Mouse (Mus musculus): ENCODE data around the gene Lhx9.
"Not testable (repeated sequence)": the region's sequence is repeated elsewhere in the genome, so short reads cannot be mapped to it uniquely, and the experiment has no call there.

- not testable (repeated sequence) for TF ChIP-seq CTCF (IDR thresholded peaks at IDR 0.05 in 2 of 3, conservative IDR thresholded peaks at IDR 0.05 in 1 of 3; ENCODE audit: control insufficient read depth in 1 of 3, insufficient read depth in 1 of 3, low read depth in 2 of 3, low read length in 3 of 3, poor library complexity in 1 of 3, severe bottlenecking in 1 of 3); ZNF384 (IDR thresholded peaks at IDR 0.05; ENCODE audit: low read depth, low read length); GATA1 (IDR thresholded peaks at IDR 0.05; ENCODE audit: low read depth, low read length); MYB (IDR thresholded peaks at IDR 0.05; ENCODE audit: low read depth, low read length); MAX (IDR thresholded peaks at IDR 0.05; ENCODE audit: low read length); MXI1 (IDR thresholded peaks at IDR 0.05; ENCODE audit: low read depth, low read length); USF2 (IDR thresholded peaks at IDR 0.05; ENCODE audit: borderline replicate concordance in 1 of 2, insufficient read depth in 1 of 2, low read depth in 1 of 2, low read length in 2 of 2); POLR2AphosphoS2 (IDR thresholded peaks at IDR 0.05; ENCODE audit: low read length); MAFK (IDR thresholded peaks at IDR 0.05; ENCODE audit: borderline replicate concordance, low read depth, low read length); KAT2A (conservative IDR thresholded peaks at IDR 0.05; ENCODE audit: low read depth, low read length)
- TF ChIP-seq POLR2A (IDR thresholded peaks at IDR 0.05; ENCODE audit: control insufficient read depth in 1 of 2, insufficient read depth in 1 of 2, low read depth in 1 of 2, low read length in 2 of 2, poor library complexity in 1 of 2) (peak; percentile 55 to 63; a peak in 3 of 4 replicates), NRF1 (IDR thresholded peaks at IDR 0.05; ENCODE audit: insufficient read depth, low read depth, low read length, poor library complexity, severe bottlenecking) (peak; percentile 59)
Measured at GRCm38 (mm10) chr1:138856101-138856950, 7.9 kb upstream of the Lhx9 start, which contains the start of gene 2310009B15Rik.
